Mouse (Mus musculus): ENCODE data around the gene Foxk1. TPM values are rescaled to one million over a fixed set of nuclear protein-coding genes. Genes with fewer than 3 reads are reported as not detected.

Foxk1 gene
- polyA plus RNA-seq, 1 experiment from 2014 or later, result 6.0 TPM

DNA sequence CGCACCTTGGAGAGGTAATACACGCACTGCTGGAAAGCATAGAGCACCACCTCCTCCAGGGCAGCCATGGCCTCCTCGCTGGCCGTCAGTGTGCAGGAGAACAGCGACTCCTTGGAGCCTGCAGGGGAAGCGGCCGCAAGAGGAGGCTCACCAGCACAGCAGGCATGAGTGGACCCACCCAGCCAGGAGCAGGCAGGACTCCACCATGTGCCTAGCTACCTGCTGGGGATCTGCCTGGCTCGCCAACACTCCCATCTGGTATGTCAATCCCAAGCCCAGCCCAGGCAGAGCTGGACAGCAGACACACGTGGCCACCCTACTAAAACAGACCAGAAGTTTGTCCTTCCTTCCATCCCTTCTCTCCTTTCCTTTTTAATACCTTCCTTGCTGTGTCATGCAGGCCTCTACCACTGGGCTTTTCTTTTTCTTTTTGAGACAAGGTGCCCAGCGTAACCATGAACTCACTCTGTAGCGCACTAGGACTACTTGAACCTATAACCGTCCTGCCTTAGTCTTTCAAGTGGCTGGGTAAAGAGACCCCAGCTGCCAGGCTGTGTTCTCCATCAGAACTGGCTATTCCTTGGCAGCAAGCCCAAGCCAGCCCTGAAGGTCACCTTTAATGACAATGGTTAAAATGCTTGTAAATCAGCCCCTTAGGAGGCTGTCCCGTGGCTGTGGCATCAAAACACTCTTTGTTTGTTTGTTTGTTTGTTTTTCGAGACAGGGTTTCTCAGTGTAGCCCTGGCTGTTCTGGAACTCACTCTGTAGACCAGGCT, 94.2 kb downstream of the Foxk1 start:
- Histone ChIP-seq H3K4me1 (0 out of 2 replicates have a peak, but pooled peaks cover 2% of the 10 kb centered on the region), H3K27ac (replicated peaks) (no peak overlapping the region), H3K9ac (replicated peaks) (no peak overlapping the region), H3K4me2 (no peak overlapping the region), H3K36me3 (peaks cover 15% of the 10 kb centered on the region), H3K4me3 (replicated peaks) (no peak overlapping the region), H3K27me3 (replicated peaks) (no peaks in the 10 kb centered on the region), H3K9me3 (replicated peaks) (no peaks in the 10 kb centered on the region)
- 55% methylated on average over 14 of the region's 14 CpGs for WGBS
- ATAC-seq (ENCODE audit: low FRiP score), result no peak

DNA sequence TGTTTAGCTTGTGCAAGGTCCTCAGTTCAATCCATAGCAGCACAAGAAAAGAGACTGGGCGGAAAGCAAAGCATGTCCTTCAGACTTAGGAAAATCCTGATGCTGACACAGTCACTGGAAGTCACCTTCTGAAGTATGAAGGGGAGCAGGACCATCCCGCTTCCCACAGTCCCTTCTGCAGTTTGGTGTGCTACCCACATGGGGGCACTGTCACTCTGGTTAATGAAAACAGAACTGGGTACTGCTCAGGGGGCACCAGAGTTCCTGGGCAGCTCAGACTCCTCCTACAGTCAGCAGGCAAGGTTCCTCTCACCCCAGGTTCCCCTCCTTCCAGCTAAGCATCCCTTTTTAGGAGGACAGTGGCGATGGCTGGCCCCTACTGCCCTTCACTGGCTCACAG, 97.7 kb downstream of the Foxk1 start:
- peaks cover 8% of the 10 kb centered on the region; the same call in 1 of the 2 replicates for H3K4me1 ChIP-seq
- no peak overlapping the region for H3K9ac ChIP-seq (replicated peaks)
- H3K36me3 ChIP-seq, result peaks cover 17% of the 10 kb centered on the region
- no peak overlapping the region for H3K4me3 ChIP-seq (replicated peaks)
- no peak overlapping the region for H3K27ac ChIP-seq (replicated peaks)
- no peaks in the 10 kb centered on the region for H3K27me3 ChIP-seq (replicated peaks)
- 44% methylated on average over 3 of the region's 3 CpGs for WGBS
- no peak for ATAC-seq (ENCODE audit: low FRiP score)
- H3K4me2 ChIP-seq, result no peak overlapping the region
- H3K9me3 ChIP-seq (replicated peaks), result no peaks in the 10 kb centered on the region

DNA sequence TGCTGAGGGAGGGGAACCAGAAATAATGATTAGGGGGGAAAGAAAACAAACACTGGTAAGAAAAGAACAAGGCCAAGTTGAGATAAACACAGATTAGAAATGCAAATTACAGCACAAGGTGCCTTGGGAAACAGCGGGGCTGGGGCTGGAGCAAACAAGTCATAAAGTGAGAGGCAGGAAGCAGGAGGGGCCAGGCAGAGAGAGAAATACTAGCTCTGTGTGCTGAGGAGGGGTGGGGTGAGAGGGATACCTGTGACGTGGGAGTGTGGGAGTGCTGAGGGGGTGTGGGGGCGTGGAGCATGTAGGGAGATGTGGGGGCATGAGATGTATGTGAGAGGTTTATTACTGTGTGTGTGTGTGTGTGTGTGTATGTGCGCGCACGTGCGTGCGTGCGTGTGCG, 99.6 kb downstream of the Foxk1 start:
- Histone ChIP-seq H3K36me3 (peaks cover 11% of the 10 kb centered on the region; the same call in 1 of the 2 replicates), H3K27ac (replicated peaks) (no peak overlapping the region), H3K27me3 (replicated peaks) (no peaks in the 10 kb centered on the region), H3K4me2 (no peak overlapping the region), H3K9ac (replicated peaks) (no peak overlapping the region), H3K9me3 (replicated peaks) (no peaks in the 10 kb centered on the region), H3K4me1 (peaks cover 6% of the 10 kb centered on the region; the same call in 1 of the 2 replicates), H3K4me3 (replicated peaks) (no peak overlapping the region)
- no peak for ATAC-seq (ENCODE audit: low FRiP score)
- 78% methylated on average over 10 of the region's 10 CpGs for WGBS

DNA sequence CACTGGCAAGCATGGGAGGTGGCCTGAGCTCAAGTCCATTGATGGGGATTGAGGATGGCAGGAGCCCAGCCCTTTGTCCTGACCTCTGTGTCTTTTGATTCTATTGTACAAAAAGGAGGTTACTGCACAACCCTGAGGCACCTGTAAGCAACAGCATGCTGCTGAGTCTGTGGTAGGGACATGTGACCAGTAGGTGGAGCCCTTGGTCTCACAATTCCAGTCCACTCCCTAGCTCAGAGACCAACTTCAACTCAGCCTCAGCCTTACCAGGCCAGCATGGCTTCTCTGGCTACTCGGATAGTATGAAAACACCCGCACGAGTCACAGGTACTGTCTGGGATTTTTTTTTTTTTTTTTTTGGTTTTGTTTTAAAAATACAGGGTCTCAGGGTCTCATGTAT, 101.1 kb downstream of the Foxk1 start:
- no peaks in the 10 kb centered on the region for H3K27me3 ChIP-seq (replicated peaks)
- H3K4me2 ChIP-seq, result no peak overlapping the region
- no peaks in the 10 kb centered on the region for H3K9me3 ChIP-seq (replicated peaks)
- H3K27ac ChIP-seq (replicated peaks), result no peak overlapping the region
- H3K4me1 ChIP-seq, result peaks cover 10% of the 10 kb centered on the region; the same call in 1 of the 2 replicates
- no peak overlapping the region for H3K4me3 ChIP-seq (replicated peaks)
- peaks cover 16% of the 10 kb centered on the region; the same call in 1 of the 2 replicates for H3K36me3 ChIP-seq
- WGBS, result 4% methylated on average over 3 of the region's 3 CpGs
- ATAC-seq (ENCODE audit: low FRiP score), result peak; percentile 88
- H3K9ac ChIP-seq (replicated peaks), result no peak overlapping the region

DNA sequence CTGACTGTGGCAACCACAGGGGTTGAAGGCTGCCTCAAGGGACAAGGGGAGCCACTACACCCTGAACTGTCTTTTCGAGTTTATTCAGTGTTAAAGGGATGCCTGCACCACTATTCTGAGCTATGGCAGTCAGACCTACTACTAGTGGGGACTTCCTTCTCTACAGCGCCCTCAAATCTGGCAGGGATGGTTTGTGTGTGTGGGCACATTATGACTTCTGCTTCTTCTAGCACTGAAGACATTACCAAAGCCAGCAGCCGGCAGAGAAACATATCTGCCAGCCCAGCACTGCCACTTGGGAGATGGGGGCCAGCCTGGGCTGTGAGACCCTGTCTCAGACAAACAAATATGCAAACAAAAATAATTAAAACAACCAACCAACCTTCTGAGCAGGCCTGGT, 102.9 kb downstream of the Foxk1 start:
- no peak for ATAC-seq (ENCODE audit: low FRiP score)
- peaks cover 10% of the 10 kb centered on the region; the same call in 1 of the 2 replicates for H3K36me3 ChIP-seq
- no peak overlapping the region for H3K9ac ChIP-seq (replicated peaks)
- 82% methylated on average over 3 of the region's 3 CpGs for WGBS
- H3K27ac ChIP-seq (replicated peaks), result no peak overlapping the region
- H3K27me3 ChIP-seq (replicated peaks), result no peaks in the 10 kb centered on the region
- peaks cover 27% of the 10 kb centered on the region for H3K4me1 ChIP-seq
- H3K4me2 ChIP-seq, result no peak overlapping the region
- H3K4me3 ChIP-seq (replicated peaks), result no peak overlapping the region
- no peaks in the 10 kb centered on the region for H3K9me3 ChIP-seq (replicated peaks)

DNA sequence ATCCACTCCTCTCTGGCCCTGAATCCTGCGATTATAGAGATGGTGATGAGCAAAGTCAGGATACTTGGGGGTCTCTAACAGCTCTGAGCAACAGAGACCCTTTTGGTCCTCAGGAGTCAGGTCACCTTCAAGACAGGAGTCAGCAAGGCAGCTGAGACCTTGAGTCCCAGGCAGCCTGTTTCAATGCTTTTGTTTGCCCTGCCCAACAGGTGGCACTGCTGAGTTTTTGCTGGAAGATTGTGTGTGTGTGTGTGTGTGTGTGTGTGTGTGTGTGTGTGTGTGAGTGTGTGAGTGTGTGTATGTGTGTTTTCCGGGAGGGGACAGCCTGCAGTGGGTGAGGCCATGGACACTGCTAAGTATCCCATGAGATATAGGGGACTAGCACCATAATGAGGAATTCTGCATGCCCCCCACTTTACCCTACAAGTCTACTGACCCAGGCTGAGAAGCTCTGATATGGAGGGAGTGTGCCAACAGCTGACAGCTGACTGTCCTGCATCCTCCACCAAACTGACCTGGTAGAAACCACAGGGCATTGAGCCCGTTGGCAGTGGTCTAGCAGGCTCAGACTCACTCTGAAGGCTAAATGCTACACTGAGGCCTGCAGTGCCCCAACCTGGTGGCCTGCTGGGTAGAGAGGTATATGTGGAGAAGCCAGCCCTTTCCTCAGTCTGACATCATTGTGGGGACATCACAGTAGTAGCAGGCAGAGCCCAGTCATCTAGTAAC, 104.6 kb downstream of the Foxk1 start:
- Histone ChIP-seq H3K9me3 (replicated peaks) (no peaks in the 10 kb centered on the region), H3K27me3 (replicated peaks) (no peaks in the 10 kb centered on the region), H3K4me1 (peaks cover 37% of the 10 kb centered on the region), H3K4me3 (replicated peaks) (no peak overlapping the region), H3K4me2 (no peak overlapping the region), H3K27ac (replicated peaks) (no peak overlapping the region), H3K36me3 (peaks cover 10% of the 10 kb centered on the region; the same call in 1 of the 2 replicates), H3K9ac (replicated peaks) (no peak overlapping the region)
- ATAC-seq (ENCODE audit: low FRiP score), result no peak
- WGBS, result 88% methylated on average over 3 of the region's 3 CpGs

DNA sequence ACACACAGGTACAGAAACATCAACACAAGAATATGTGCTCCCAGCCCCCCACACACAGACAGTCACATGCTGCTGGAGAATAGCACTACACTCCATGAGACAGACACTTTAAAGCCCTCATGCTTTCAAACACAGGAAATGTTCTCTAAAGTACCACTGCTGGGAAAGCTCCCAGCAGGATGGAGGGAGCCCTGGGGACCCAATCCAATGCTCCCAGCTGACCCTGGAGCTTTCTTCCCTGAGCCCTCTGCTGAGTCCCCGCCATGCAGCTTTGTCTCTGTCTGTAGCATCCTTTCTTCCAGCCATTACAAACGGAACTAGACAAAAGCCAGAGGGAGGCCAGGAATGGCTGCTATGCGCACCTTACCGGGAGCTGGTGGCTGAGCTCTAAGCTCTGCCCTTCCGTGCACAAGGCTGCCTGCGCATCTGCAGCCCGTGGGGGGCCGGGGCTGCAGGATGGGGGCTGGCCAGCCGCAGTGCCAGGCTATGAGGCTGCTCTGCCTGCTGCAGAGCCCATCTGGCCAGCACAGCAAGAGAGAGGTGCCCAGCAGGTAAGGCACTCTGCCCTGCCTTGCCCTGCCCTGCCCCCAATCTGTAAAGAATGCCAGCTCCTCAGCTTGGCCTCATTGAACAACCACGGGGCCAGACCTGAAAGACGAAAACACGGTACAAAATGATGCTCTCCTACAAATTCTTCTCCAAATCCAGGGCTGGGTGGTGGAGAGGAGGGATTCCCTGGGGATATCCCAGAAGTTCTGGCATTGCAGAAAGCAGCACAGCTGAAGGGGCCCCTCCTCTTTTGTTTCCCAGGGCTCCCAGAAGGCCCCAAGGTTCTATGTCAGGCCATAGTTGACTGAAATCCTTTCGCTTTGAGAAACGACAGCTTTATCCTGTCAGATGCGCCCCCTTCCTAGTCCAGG, 108.1 kb downstream of the Foxk1 start:
- Histone ChIP-seq H3K9me3 (replicated peaks) (no peaks in the 10 kb centered on the region), H3K4me2 (peak overlapping the region; percentile 59), H3K36me3 (peaks cover 6% of the 10 kb centered on the region; the same call in 1 of the 2 replicates), H3K4me3 (replicated peaks) (peak overlapping the region; percentile 35), H3K27ac (replicated peaks) (peak overlapping the region; percentile 89), H3K4me1 (peaks cover 33% of the 10 kb centered on the region), H3K9ac (replicated peaks) (peak overlapping the region; percentile 57), H3K27me3 (replicated peaks) (no peaks in the 10 kb centered on the region)
- ATAC-seq (ENCODE audit: low FRiP score), result peak; percentile 75
- WGBS, result 12% methylated on average over 15 of the region's 15 CpGs

DNA sequence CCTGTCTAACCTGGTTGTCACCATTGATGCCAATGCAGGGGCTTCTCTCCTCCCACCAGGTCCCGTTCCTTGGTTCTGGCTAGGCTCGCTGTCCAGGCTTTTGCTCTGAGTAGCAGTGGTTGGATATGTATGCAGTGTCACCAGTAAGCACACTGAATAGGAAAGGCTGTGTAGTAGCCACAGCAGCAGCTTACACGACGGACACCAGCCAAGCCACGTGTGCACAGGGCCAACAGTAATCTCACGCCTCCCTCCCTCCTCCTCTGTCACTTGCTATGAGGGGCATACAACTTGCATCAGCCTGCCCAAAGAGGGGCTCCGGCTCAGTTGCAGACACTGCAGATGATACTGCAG, 108.7 kb downstream of the Foxk1 start:
- H3K4me1 ChIP-seq, result peaks cover 33% of the 10 kb centered on the region
- H3K4me3 ChIP-seq (replicated peaks), result peak overlapping the region; percentile 35; the same call in 1 of the 2 replicates
- WGBS, result 50% methylated on average over 7 of the region's 7 CpGs
- H3K27ac ChIP-seq (replicated peaks), result peak overlapping the region; percentile 89
- no peaks in the 10 kb centered on the region for H3K9me3 ChIP-seq (replicated peaks)
- peaks cover 6% of the 10 kb centered on the region; the same call in 1 of the 2 replicates for H3K36me3 ChIP-seq
- H3K4me2 ChIP-seq, result peak overlapping the region; percentile 59
- ATAC-seq (ENCODE audit: low FRiP score), result peak; percentile 28; the same call in 1 of the 2 replicates
- H3K27me3 ChIP-seq (replicated peaks), result no peaks in the 10 kb centered on the region
- H3K9ac ChIP-seq (replicated peaks), result 0 out of 2 replicates have a peak overlapping the region, but pooled peaks have one; percentile 57

Other genes starting within 250 kb of the Foxk1 start
- 12.4 and 12.7 TPM in 2 replicates for gene Ap5z1, start 62.4 kb downstream of the Foxk1 start, polyA plus RNA-seq (2015; fragmentation: Nextera tagmentation; extraction: Ambion mirVana)
- 0.15 and 0.23 TPM in 2 replicates for gene Papolb, start 128.6 kb downstream of the Foxk1 start, polyA plus RNA-seq (2015; fragmentation: Nextera tagmentation; extraction: Ambion mirVana)
- 19.4 and 22.0 TPM in 2 replicates for gene Radil, start 149.6 kb downstream of the Foxk1 start, polyA plus RNA-seq (2015; fragmentation: Nextera tagmentation; extraction: Ambion mirVana)
- 57.8 and 59.2 TPM in 2 replicates for gene Mmd2, start 207.3 kb downstream of the Foxk1 start, polyA plus RNA-seq (2015; fragmentation: Nextera tagmentation; extraction: Ambion mirVana)
- 41.1 and 43.3 TPM in 2 replicates for gene Wipi2, start 226.2 kb downstream of the Foxk1 start, polyA plus RNA-seq (2015; fragmentation: Nextera tagmentation; extraction: Ambion mirVana)